Mouse (Mus musculus) megakaryocyte, embryonic 14.5 days (primary cell): Measurements from ENCODE around the gene Sh2d5. TPM values are rescaled to one million over a fixed set of nuclear protein-coding genes. Genes with fewer than 3 reads are reported as not detected.
A peak's percentile ranks its signal among the peaks of the same experiment; 100 is the strongest.

Experiments
- H3K27me3 ChIP-seq: replicated peaks from 2 replicates; pipeline ENCODE3; 2012; ENCODE audit warnings: inconsistent platforms
- H3K36me3 ChIP-seq: replicated peaks from 2 replicates; pipeline ENCODE3; 2012; ENCODE audit warnings: low read length, inconsistent platforms, mixed read lengths
- H3K4me1 ChIP-seq: 2 replicates; pipeline ENCODE4 v1.6.1; 2012; ENCODE audit warnings: inconsistent platforms
- H3K4me3 ChIP-seq: replicated peaks from 2 replicates; pipeline ENCODE3; 2012; ENCODE audit warnings: moderate library complexity, mild to moderate bottlenecking, inconsistent platforms
- H3K9me3 ChIP-seq: 2 replicates; pipeline ENCODE4 v1.6.1; 2012; ENCODE audit warnings: inconsistent platforms
- FLI1 ChIP-seq: IDR thresholded peaks from 2 replicates; pipeline ENCODE4 v1.6.1; 2012; ENCODE audit warnings: low read length, inconsistent platforms, mixed read lengths
- GATA1 ChIP-seq: IDR thresholded peaks from 3 replicates; pipeline ENCODE4 v1.6.1; 2012; ENCODE audit warnings: mixed read lengths, low read length, inconsistent platforms, borderline replicate concordance
- polyA plus RNA-seq: library from polyadenylated mRNA; stranded (reverse); fragments of >175 nt; gene quantifications from 2 replicates; pipeline ENCODE4 v1.2.3, GENCODE M21; 2012; ENCODE audit warnings: low replicate concordance; ENCODE audit not compliant: insufficient read depth

The Sh2d5 gene
- polyA plus RNA-seq, 1 experiment: 11.4 TPM

- H3K4me3 ChIP-seq: peak overlapping the region; percentile 99
These were observed 32.1 kb upstream of the Sh2d5 start for GRCm38 (mm10) chr4:138217951-138218685.

GRCm38 (mm10) chr4:138219331-138219730, 30.9 kb upstream of the Sh2d5 start:
- peaks cover 81% of the 10 kb centered on the region for H3K4me1 ChIP-seq
- H3K4me3 ChIP-seq: peak overlapping the region; percentile 99
- no peaks in the 10 kb centered on the region for H3K9me3 ChIP-seq
- no peaks in the 10 kb centered on the region for H3K27me3 ChIP-seq
- peaks cover 56% of the 10 kb centered on the region for H3K36me3 ChIP-seq
- TF ChIP-seq GATA1 (no peak), FLI1 (no peak)

More at GRCm38 (mm10) chr4:138217951-138218685, 32.1 kb upstream of the Sh2d5 start:
- no peaks in the 10 kb centered on the region for H3K9me3 ChIP-seq
- peaks cover 81% of the 10 kb centered on the region for H3K4me1 ChIP-seq
- TF ChIP-seq FLI1 (no peak), GATA1 (no peak)
- peaks cover 44% of the 10 kb centered on the region for H3K36me3 ChIP-seq
- H3K27me3 ChIP-seq: no peaks in the 10 kb centered on the region

- Histone ChIP-seq H3K4me3 (peak overlapping the region; percentile 99), H3K27me3 (no peaks in the 10 kb centered on the region), H3K9me3 (no peaks in the 10 kb centered on the region), H3K4me1 (peaks cover 69% of the 10 kb centered on the region), H3K36me3 (peaks cover 69% of the 10 kb centered on the region)
- TF ChIP-seq GATA1 (no peak), FLI1 (no peak)
These were observed 29.4 kb upstream of the Sh2d5 start for GRCm38 (mm10) chr4:138220761-138221160.

- Histone ChIP-seq H3K9me3 (no peaks in the 10 kb centered on the region), H3K27me3 (no peaks in the 10 kb centered on the region), H3K4me1 (peaks cover 64% of the 10 kb centered on the region), H3K4me3 (peak overlapping the region; percentile 99), H3K36me3 (peaks cover 76% of the 10 kb centered on the region)
- TF ChIP-seq FLI1 (no peak), GATA1 (no peak)
These were observed 28.8 kb upstream of the Sh2d5 start for GRCm38 (mm10) chr4:138221406-138221805.

- H3K36me3 ChIP-seq: peaks cover 84% of the 10 kb centered on the region
- H3K27me3 ChIP-seq: no peaks in the 10 kb centered on the region
- H3K4me3 ChIP-seq: peak overlapping the region; percentile 25
- peaks cover 64% of the 10 kb centered on the region for H3K4me1 ChIP-seq
- H3K9me3 ChIP-seq: no peaks in the 10 kb centered on the region
- TF ChIP-seq FLI1: no peak
- TF ChIP-seq GATA1: no peak
These were observed 27.8 kb upstream of the Sh2d5 start for GRCm38 (mm10) chr4:138222396-138222795.

GRCm38 (mm10) chr4:138223623-138224022, 26.6 kb upstream of the Sh2d5 start:
- no peaks in the 10 kb centered on the region for H3K27me3 ChIP-seq
- H3K4me3 ChIP-seq: no peak overlapping the region
- H3K4me1 ChIP-seq: peaks cover 57% of the 10 kb centered on the region
- TF ChIP-seq GATA1: no peak
- no peak for TF ChIP-seq FLI1
- H3K9me3 ChIP-seq: no peaks in the 10 kb centered on the region
- H3K36me3 ChIP-seq: peaks cover 93% of the 10 kb centered on the region

- Histone ChIP-seq H3K27me3 (peaks cover 18% of the 10 kb centered on the region), H3K9me3 (no peaks in the 10 kb centered on the region), H3K4me3 (no peak overlapping the region), H3K4me1 (peaks cover 39% of the 10 kb centered on the region), H3K36me3 (peaks cover 70% of the 10 kb centered on the region)
- TF ChIP-seq GATA1 (no peak), FLI1 (no peak)
These were observed 3.2 kb upstream of the Sh2d5 start for GRCm38 (mm10) chr4:138246756-138247665.

- Histone ChIP-seq H3K4me3 (peak overlapping the region; percentile 89), H3K27me3 (peaks cover 55% of the 10 kb centered on the region)
These were observed 1.6 kb downstream of the Sh2d5 start for GRCm38 (mm10) chr4:138251819-138252218.

GRCm38 (mm10) chr4:138252231-138252630, 2.0 kb downstream of the Sh2d5 start:
- H3K27me3 ChIP-seq: peaks cover 55% of the 10 kb centered on the region

More at GRCm38 (mm10) chr4:138251819-138252218, 1.6 kb downstream of the Sh2d5 start:
- Histone ChIP-seq H3K36me3 (peaks cover 64% of the 10 kb centered on the region), H3K4me1 (peaks cover 84% of the 10 kb centered on the region), H3K9me3 (no peaks in the 10 kb centered on the region)
- TF ChIP-seq FLI1 (no peak), GATA1 (no peak)

More at GRCm38 (mm10) chr4:138252231-138252630, 2.0 kb downstream of the Sh2d5 start:
- Histone ChIP-seq H3K4me3 (peak overlapping the region; percentile 89), H3K36me3 (peaks cover 64% of the 10 kb centered on the region), H3K9me3 (no peaks in the 10 kb centered on the region), H3K4me1 (peaks cover 84% of the 10 kb centered on the region)
- TF ChIP-seq GATA1 (no peak), FLI1 (no peak)
